ENCODE assay signal across 22 mouse cellular contexts in genomic region chr1:156888830-156889229, GRCm38 (mm10). TPM values are rescaled to one million over a fixed set of nuclear protein-coding genes. Genes with fewer than 3 reads are reported as not detected.
DNase-seq lines count a peak whose midpoint lies in the region; ATAC-seq and TF ChIP-seq lines count a peak whose summit lies in the region.
"Had no signal": no experiment of that assay in that cellular context is flagged by ENCODE, and none has a peak within 500 bp of the region (broad histone marks: within the 10 kb centered on the region; RNA-seq: fewer than 3 reads in every experiment).

No protein-coding gene starts in this region.

- intact Hi-C loops in gastrocnemius, adult 2 months (cut with DNase I), result loop anchor here (5.0 kb wide), 1 partner anchor 137 kb away; no protein-coding TSS in a partner anchor

- H3K9ac ChIP-seq in kidney, postnatal 0 days (ENCODE audit: low read depth, low read length), result no peak overlapping the region
- no peak overlapping the region for H3K9ac ChIP-seq in kidney, embryonic 16.5 days (replicated peaks; ENCODE audit: low read length)
- H3K9ac ChIP-seq in lung, postnatal 0 days (replicated peaks; ENCODE audit: low read depth), result no peak overlapping the region
- no peak overlapping the region for H3K9ac ChIP-seq in forebrain, embryonic 15.5 days (replicated peaks)
- H3K9ac ChIP-seq: forebrain, embryonic 12.5 days; limb, embryonic 13.5 days; liver, embryonic 14.5 days; midbrain, embryonic 15.5 days; stomach, embryonic 15.5 days had no signal

- ATAC-seq in kidney, postnatal 0 days (replicated peaks; ENCODE audit: low FRiP score, low read depth), result no peak
- ATAC-seq in kidney, embryonic 16.5 days (ENCODE audit: low FRiP score, low TSS enrichment), result no peak
- no peak for ATAC-seq in lung, postnatal 0 days
- no peak for ATAC-seq in forebrain, embryonic 15.5 days (replicated peaks)
- ATAC-seq: midbrain, embryonic 15.5 days had no signal

- no peak for DNase-seq in gastrocnemius, adult 2 months
- no peak for DNase-seq in gastrocnemius, adult 18-20 months (ENCODE audit: low spot score)
- DNase-seq in kidney, postnatal 0 days (ENCODE audit: low spot score), result no peak
- no peak for DNase-seq in lung, postnatal 0 days (ENCODE audit: low spot score)
- DNase-seq in lung, postnatal 4 days, result no peak
- peak; percentile 8 for DNase-seq in brain, embryonic 14.5 days (ENCODE audit: low read depth)
- DNase-seq: adrenal gland, postnatal 10 days; cerebellum, adult 11 months; cerebellum, postnatal 36 days; gastrocnemius, postnatal 14 days; lung, postnatal 14 days; right cerebral cortex, postnatal 25 days had no signal

- no peak overlapping the region for H3K27ac ChIP-seq in gastrocnemius, adult 2 months
- H3K27ac ChIP-seq in kidney, postnatal 0 days, result no peak overlapping the region
- H3K27ac ChIP-seq in kidney, embryonic 16.5 days (ENCODE audit: low read length), result no peak overlapping the region
- no peak overlapping the region for H3K27ac ChIP-seq in lung, postnatal 0 days (ENCODE audit: low read length)
- H3K27ac ChIP-seq in forebrain, embryonic 15.5 days (replicated peaks), result no peak overlapping the region
- H3K27ac ChIP-seq: embryonic facial prominence, embryonic 10.5 days; forebrain, embryonic 12.5 days; hindbrain, embryonic 10.5 days; limb, embryonic 13.5 days; liver, embryonic 14.5 days; midbrain, embryonic 15.5 days; stomach, embryonic 15.5 days had no signal

- H3K9me3 ChIP-seq in kidney, postnatal 0 days (replicated peaks; ENCODE audit: low read length), result no peaks in the 10 kb centered on the region
- H3K9me3 ChIP-seq in kidney, embryonic 16.5 days (ENCODE audit: low read length), result no peaks in the 10 kb centered on the region
- no peaks in the 10 kb centered on the region for H3K9me3 ChIP-seq in lung, postnatal 0 days (ENCODE audit: low read length)
- H3K9me3 ChIP-seq in forebrain, embryonic 15.5 days, result no peaks in the 10 kb centered on the region
- H3K9me3 ChIP-seq: embryonic facial prominence, embryonic 10.5 days; forebrain, embryonic 12.5 days; hindbrain, embryonic 10.5 days; limb, embryonic 13.5 days; megakaryocyte, embryonic 14.5 days; midbrain, embryonic 15.5 days; stomach, embryonic 15.5 days had no signal

- WGBS in kidney, postnatal 0 days, result 89% methylated on average over 4 of the region's 4 CpGs
- 88% methylated on average over 4 of the region's 4 CpGs for WGBS in kidney, embryonic 16.5 days
- WGBS in lung, postnatal 0 days, result 87% methylated on average over 4 of the region's 4 CpGs
- 90% methylated on average over 4 of the region's 4 CpGs for WGBS in forebrain, embryonic 15.5 days

- H3K27me3 ChIP-seq in kidney, postnatal 0 days (ENCODE audit: insufficient read depth, low read length), result no peaks in the 10 kb centered on the region
- no peaks in the 10 kb centered on the region for H3K27me3 ChIP-seq in kidney, embryonic 16.5 days (ENCODE audit: insufficient read depth, low read length)
- no peaks in the 10 kb centered on the region for H3K27me3 ChIP-seq in lung, postnatal 0 days (replicated peaks; ENCODE audit: insufficient read depth, low read length)
- H3K27me3 ChIP-seq in forebrain, embryonic 15.5 days, result no peaks in the 10 kb centered on the region
- H3K27me3 ChIP-seq: forebrain, embryonic 12.5 days; limb, embryonic 13.5 days; megakaryocyte, embryonic 14.5 days; midbrain, embryonic 15.5 days; stomach, embryonic 15.5 days had no signal

- H3K36me3 ChIP-seq in kidney, postnatal 0 days (ENCODE audit: insufficient read depth, low read length), result no peaks in the 10 kb centered on the region
- H3K36me3 ChIP-seq in kidney, embryonic 16.5 days (ENCODE audit: insufficient read depth, low read length), result peaks cover 7% of the 10 kb centered on the region; the same call in 1 of the 2 replicates
- H3K36me3 ChIP-seq in lung, postnatal 0 days (ENCODE audit: insufficient read depth, low read length), result 0 out of 2 replicates have a peak, but pooled peaks cover 6% of the 10 kb centered on the region
- peaks cover 24% of the 10 kb centered on the region for H3K36me3 ChIP-seq in forebrain, embryonic 15.5 days
- H3K36me3 ChIP-seq: stomach, embryonic 15.5 days had no signal

- peak; percentile 21; the same call in 1 of the 2 replicates for TF ChIP-seq CTCF in gastrocnemius, adult 2 months (IDR thresholded peaks at IDR 0.05)
- TF ChIP-seq CTCF in kidney, postnatal 0 days (IDR thresholded peaks at IDR 0.05; ENCODE audit: low read depth), result peak; percentile 43; the same call in 1 of the 2 replicates
- TF ChIP-seq CTCF in lung, postnatal 0 days (IDR thresholded peaks at IDR 0.05), result peak; percentile 41
- peak; percentile 13; the same call in 1 of the 2 replicates for TF ChIP-seq CTCF in brain, embryonic 14.5 days (IDR thresholded peaks at IDR 0.05; ENCODE audit: borderline replicate concordance, extremely low read depth, insufficient read depth, insufficient read length)

- no peak overlapping the region for H3K4me2 ChIP-seq in kidney, postnatal 0 days (ENCODE audit: low read length)
- H3K4me2 ChIP-seq in kidney, embryonic 16.5 days (replicated peaks; ENCODE audit: low read depth, low read length), result no peak overlapping the region
- H3K4me2 ChIP-seq in lung, postnatal 0 days (replicated peaks; ENCODE audit: low read depth, low read length), result no peak overlapping the region
- H3K4me2 ChIP-seq in forebrain, embryonic 15.5 days (replicated peaks), result no peak overlapping the region
- H3K4me2 ChIP-seq: forebrain, embryonic 12.5 days; limb, embryonic 13.5 days; midbrain, embryonic 15.5 days; stomach, embryonic 15.5 days had no signal

- no peak for TF ChIP-seq EP300 in lung, postnatal 0 days (IDR thresholded peaks at IDR 0.05)

- no peak overlapping the region for H3K4me3 ChIP-seq in gastrocnemius, adult 2 months
- H3K4me3 ChIP-seq in kidney, postnatal 0 days (replicated peaks; ENCODE audit: low read depth, low read length), result no peak overlapping the region
- no peak overlapping the region for H3K4me3 ChIP-seq in kidney, embryonic 16.5 days (ENCODE audit: low read length)
- H3K4me3 ChIP-seq in lung, postnatal 0 days (ENCODE audit: low read depth, low read length), result no peak overlapping the region
- no peak overlapping the region for H3K4me3 ChIP-seq in forebrain, embryonic 15.5 days
- H3K4me3 ChIP-seq: embryonic facial prominence, embryonic 10.5 days; forebrain, embryonic 12.5 days; hindbrain, embryonic 10.5 days; limb, embryonic 13.5 days; megakaryocyte, embryonic 14.5 days; midbrain, embryonic 15.5 days; stomach, embryonic 15.5 days had no signal

- peaks cover 7% of the 10 kb centered on the region; the same call in 1 of the 2 replicates for H3K4me1 ChIP-seq in kidney, postnatal 0 days (replicated peaks; ENCODE audit: insufficient read depth, low read length)
- peaks cover 8% of the 10 kb centered on the region; the same call in 1 of the 2 replicates for H3K4me1 ChIP-seq in kidney, embryonic 16.5 days (ENCODE audit: insufficient read depth, low read length)
- no peaks in the 10 kb centered on the region for H3K4me1 ChIP-seq in lung, postnatal 0 days (ENCODE audit: insufficient read depth, low read depth, low read length)
- H3K4me1 ChIP-seq in forebrain, embryonic 15.5 days, result no peaks in the 10 kb centered on the region
- H3K4me1 ChIP-seq: embryonic facial prominence, embryonic 10.5 days; forebrain, embryonic 12.5 days; hindbrain, embryonic 10.5 days; limb, embryonic 13.5 days; megakaryocyte, embryonic 14.5 days; midbrain, embryonic 15.5 days; stomach, embryonic 15.5 days had no signal

- no peak for TF ChIP-seq POLR2A in brain, embryonic 14.5 days (IDR thresholded peaks at IDR 0.05; ENCODE audit: borderline replicate concordance, extremely low read depth, insufficient read depth, insufficient read length, poor library complexity, severe bottlenecking)

RNA-seq across cellular contexts. Expression of gene Angptl1, which starts 50.5 kb away (rescaled TPM):
- total RNA-seq in gastrocnemius, adult 2 months (2021), result 10 to 100 TPM in 1 of 2 experiments, 1 to 10 TPM in 1; 8.1 to 14.2 TPM
- 1 to 10 TPM; 5.4 to 6.3 TPM for total RNA-seq in gastrocnemius, adult 18-20 months (2021)
- 1.0 TPM in 2 replicates for polyA plus RNA-seq in kidney, postnatal 0 days (2015; fragmentation: Nextera tagmentation; extraction: Ambion mirVana)
- polyA plus RNA-seq in kidney, embryonic 16.5 days (2015; fragmentation: Nextera tagmentation; extraction: Ambion mirVana), result 0.99 and 2.1 TPM in 2 replicates
- 0.68 and 0.85 TPM in 2 replicates for polyA plus RNA-seq in lung, postnatal 0 days (2015; fragmentation: Nextera tagmentation; extraction: Ambion mirVana)
- polyA plus RNA-seq in brain, embryonic 14.5 days (2012; rRNA removed), result 1.6 and 1.9 TPM in 2 replicates
- 1.4 and 1.5 TPM in 2 replicates for polyA plus RNA-seq in forebrain, embryonic 15.5 days (2015; fragmentation: Nextera tagmentation; extraction: Ambion mirVana)

RNA-seq across cellular contexts. Expression of gene Ralgps2, which starts 50.6 kb away (rescaled TPM):
- 1 to 10 TPM; 1.5 to 1.9 TPM for total RNA-seq in gastrocnemius, adult 2 months (2021)
- total RNA-seq in gastrocnemius, adult 18-20 months (2021), result 1 to 10 TPM in 1 of 2 experiments, under 1 TPM in 1; 0.57 to 2.0 TPM
- polyA plus RNA-seq in kidney, postnatal 0 days (2015; fragmentation: Nextera tagmentation; extraction: Ambion mirVana), result 47.2 and 53.2 TPM in 2 replicates
- polyA plus RNA-seq in kidney, embryonic 16.5 days (2015; fragmentation: Nextera tagmentation; extraction: Ambion mirVana), result 59.0 and 59.3 TPM in 2 replicates
- 38.3 and 42.5 TPM in 2 replicates for polyA plus RNA-seq in lung, postnatal 0 days (2015; fragmentation: Nextera tagmentation; extraction: Ambion mirVana)
- 36.3 and 52.1 TPM in 2 replicates for polyA plus RNA-seq in brain, embryonic 14.5 days (2012; rRNA removed)
- 136 and 139 TPM in 2 replicates for polyA plus RNA-seq in forebrain, embryonic 15.5 days (2015; fragmentation: Nextera tagmentation; extraction: Ambion mirVana)
